Comparison of ENCODE assay signal across 8 mouse cellular contexts in the genomic region with DNA sequence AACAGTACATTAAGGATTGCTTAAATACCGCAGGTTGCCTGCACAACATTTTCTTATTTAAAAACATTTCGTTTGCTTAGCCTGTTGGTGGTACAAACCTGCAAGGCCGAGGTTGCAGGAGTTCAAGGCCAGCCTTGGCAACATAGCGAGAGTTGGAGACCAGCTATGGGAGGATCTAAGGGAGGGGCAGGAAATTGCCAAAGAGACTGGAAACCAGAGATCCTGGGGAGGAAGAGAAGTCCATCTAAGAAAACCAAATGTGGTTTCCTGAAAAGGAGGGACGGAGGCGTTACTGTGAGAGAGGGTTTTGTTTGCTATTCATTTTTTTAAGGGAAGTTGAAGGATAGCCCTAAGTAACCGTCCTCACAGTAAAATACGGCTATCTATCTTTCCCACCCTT. TPM values are rescaled to one million over a fixed set of nuclear protein-coding genes. Genes with fewer than 3 reads are reported as not detected.
DNase-seq lines count a peak whose midpoint lies in the region; ATAC-seq and TF ChIP-seq lines count a peak whose summit lies in the region.

No protein-coding gene starts in this region.

- no peaks in the 10 kb centered on the region for H3K27me3 ChIP-seq in cerebellum, adult 2 months (ENCODE audit: control insufficient read depth, insufficient read depth, low read length)
- H3K27me3 ChIP-seq in heart, embryonic 12.5 days (replicated peaks) = no peaks in the 10 kb centered on the region
- H3K27me3 ChIP-seq in limb, embryonic 11.5 days (ENCODE audit: control insufficient read depth, insufficient read depth, low read length) = no peaks in the 10 kb centered on the region
- no peaks in the 10 kb centered on the region for H3K27me3 ChIP-seq in midbrain, embryonic 14.5 days (ENCODE audit: control insufficient read depth, insufficient read depth, low read length)

- peaks cover 4% of the 10 kb centered on the region; the same call in 1 of the 2 replicates for H3K4me1 ChIP-seq in cerebellum, adult 2 months (ENCODE audit: control insufficient read depth, insufficient read depth, low read length)
- H3K4me1 ChIP-seq in heart, embryonic 12.5 days (replicated peaks) = peaks cover 17% of the 10 kb centered on the region
- no peaks in the 10 kb centered on the region for H3K4me1 ChIP-seq in limb, embryonic 11.5 days (ENCODE audit: control insufficient read depth, insufficient read depth, low read length)
- peaks cover 10% of the 10 kb centered on the region for H3K4me1 ChIP-seq in midbrain, embryonic 14.5 days (ENCODE audit: control insufficient read depth, insufficient read depth, low read length)

- TF ChIP-seq POLR2A in cerebellum, adult 2 months (IDR thresholded peaks at IDR 0.05; ENCODE audit: borderline replicate concordance, insufficient read depth, low read length) = no peak

- peak overlapping the region; percentile 97 for H3K9ac ChIP-seq in heart, embryonic 12.5 days
- peak overlapping the region; percentile 96 for H3K9ac ChIP-seq in limb, embryonic 11.5 days (ENCODE audit: low read length)
- H3K9ac ChIP-seq in midbrain, embryonic 14.5 days (replicated peaks; ENCODE audit: low read length) = no peak overlapping the region; the same call in 1 of the 2 replicates

- no peak for DNase-seq in cerebellum, adult 2 months
- DNase-seq in cerebellum, postnatal 25 days = no peak
- peak; percentile 20 for DNase-seq in brain, adult 2 months (ENCODE audit: low read depth, low spot score)
- DNase-seq in limb, embryonic 11.5 days (ENCODE audit: low spot score) = no peak
- no peak for DNase-seq in midbrain, embryonic 14.5 days
- DNase-seq in thymus, postnatal 0 days (ENCODE audit: low spot score) = no peak
- DNase-seq in cerebellum, adult 9-11 months = no peak

- 86% methylated on average over 8 of the region's 8 CpGs for WGBS in cerebellum, adult 2 months
- WGBS in heart, embryonic 12.5 days = 49% methylated on average over 8 of the region's 8 CpGs
- WGBS in limb, embryonic 11.5 days = 65% methylated on average over 8 of the region's 8 CpGs
- WGBS in midbrain, embryonic 14.5 days = 61% methylated on average over 8 of the region's 8 CpGs

- no peak for TF ChIP-seq CTCF in cerebellum, adult 2 months (IDR thresholded peaks at IDR 0.05; ENCODE audit: borderline replicate concordance, insufficient read depth, low read depth, low read length)

- H3K4me2 ChIP-seq in heart, embryonic 12.5 days = peak overlapping the region; percentile 87
- peak overlapping the region; percentile 79 for H3K4me2 ChIP-seq in limb, embryonic 11.5 days (ENCODE audit: low read depth, severe bottlenecking)
- peak overlapping the region; percentile 79 for H3K4me2 ChIP-seq in midbrain, embryonic 14.5 days (ENCODE audit: low read length)

- peaks cover 16% of the 10 kb centered on the region for H3K36me3 ChIP-seq in heart, embryonic 12.5 days
- H3K36me3 ChIP-seq in limb, embryonic 11.5 days (ENCODE audit: control insufficient read depth, insufficient read depth, low read length) = peaks cover 4% of the 10 kb centered on the region; the same call in 1 of the 2 replicates
- 0 out of 2 replicates have a peak, but pooled peaks cover 2% of the 10 kb centered on the region for H3K36me3 ChIP-seq in midbrain, embryonic 14.5 days (ENCODE audit: control insufficient read depth, insufficient read depth, low read length)

- H3K9me3 ChIP-seq in heart, embryonic 12.5 days (replicated peaks) = no peaks in the 10 kb centered on the region
- H3K9me3 ChIP-seq in limb, embryonic 11.5 days (ENCODE audit: control insufficient read depth, low read length) = no peaks in the 10 kb centered on the region
- H3K9me3 ChIP-seq in midbrain, embryonic 14.5 days (ENCODE audit: control insufficient read depth, low read length) = peaks cover 3% of the 10 kb centered on the region; the same call in 1 of the 2 replicates

- no peak overlapping the region for H3K27ac ChIP-seq in cerebellum, adult 2 months (ENCODE audit: insufficient read depth, low read length)
- H3K27ac ChIP-seq in heart, embryonic 12.5 days (ENCODE audit: poor library complexity, severe bottlenecking) = peak overlapping the region; percentile 98; the same call in 1 of the 2 replicates
- H3K27ac ChIP-seq in limb, embryonic 11.5 days (replicated peaks; ENCODE audit: low read depth, low read length) = peak overlapping the region; percentile 98; the same call in 1 of the 2 replicates
- peak overlapping the region; percentile 99 for H3K27ac ChIP-seq in midbrain, embryonic 14.5 days (replicated peaks; ENCODE audit: low read depth, low read length)

- no peak for ATAC-seq in heart, embryonic 12.5 days (ENCODE audit: insufficient number of reproducible peaks, low FRiP score)
- ATAC-seq in limb, embryonic 11.5 days (ENCODE audit: insufficient number of reproducible peaks, low FRiP score, low TSS enrichment, low read depth) = no peak
- no peak for ATAC-seq in midbrain, embryonic 14.5 days (ENCODE audit: low FRiP score, low TSS enrichment)

- peak overlapping the region; percentile 49 for H3K4me3 ChIP-seq in cerebellum, adult 2 months (replicated peaks; ENCODE audit: insufficient read depth, low read depth, low read length)
- peak overlapping the region; percentile 79 for H3K4me3 ChIP-seq in heart, embryonic 12.5 days
- H3K4me3 ChIP-seq in limb, embryonic 11.5 days (ENCODE audit: low read depth, low read length) = peak overlapping the region; percentile 75
- H3K4me3 ChIP-seq in midbrain, embryonic 14.5 days (replicated peaks; ENCODE audit: low read depth, low read length) = peak overlapping the region; percentile 73

RNA-seq across cellular contexts. Expression of a gene that starts 1.3 kb away (rescaled TPM):
- polyA plus RNA-seq in cerebellum, adult 2 months (2012; rRNA removed) = 0.92 and 1.0 TPM in 2 replicates
- polyA plus RNA-seq in heart, embryonic 12.5 days (2016; fragmentation: Nextera tagmentation; extraction: Ambion mirVana) = 1.9 TPM in 2 replicates
- 2.2 and 2.3 TPM in 2 replicates for polyA plus RNA-seq in limb, embryonic 11.5 days (2014; fragmentation: Nextera tagmentation; extraction: Ambion mirVana)
- 1.1 and 1.3 TPM in 2 replicates for polyA plus RNA-seq in midbrain, embryonic 14.5 days (2014; fragmentation: Nextera tagmentation; extraction: Ambion mirVana)
- 0.36 TPM in 2 replicates for polyA plus RNA-seq in thymus, postnatal 0 days (2015; fragmentation: Nextera tagmentation; extraction: Ambion mirVana)
